Mouse (Mus musculus) bone marrow macrophage, adult 2 months (primary cell): ENCODE measurements around the gene Slc1a3.

Source experiments
- CTCF ChIP-seq: IDR thresholded peaks from 2 replicates; pipeline ENCODE4 v1.5.1; 2012; ENCODE audit warnings: low read depth, mild to moderate bottlenecking, low read length, moderate library complexity
- POLR2A ChIP-seq: IDR thresholded peaks from 2 replicates; pipeline ENCODE4 v1.6.1; 2012; ENCODE audit warnings: mild to moderate bottlenecking, low read depth, low read length, borderline replicate concordance

GRCm38 (mm10) chr15:8634807-8635206 lies 75.8 kb downstream of the Slc1a3 start:
- TF ChIP-seq CTCF, result no peak
- no peak for TF ChIP-seq POLR2A
